Mouse (Mus musculus) brain, embryonic 14.5 days (tissue): ENCODE results near the gene Gm45837.

Experiments
- CTCF ChIP-seq: fragments of 200-500 bp; IDR thresholded peaks from 2 replicates; pipeline ENCODE4 v1.5.1; 2012; ENCODE audit warnings: inconsistent platforms, mild to moderate bottlenecking, moderate library complexity, borderline replicate concordance; ENCODE audit not compliant: insufficient read depth, insufficient read length; ENCODE audit errors: extremely low read depth
- POLR2A ChIP-seq: fragments of 200-500 bp; IDR thresholded peaks from 2 replicates; pipeline ENCODE4 v1.6.1; 2012; ENCODE audit warnings: mild to moderate bottlenecking, inconsistent platforms, borderline replicate concordance; ENCODE audit not compliant: poor library complexity, insufficient read depth, insufficient read length, severe bottlenecking; ENCODE audit errors: extremely low read depth

DNA sequence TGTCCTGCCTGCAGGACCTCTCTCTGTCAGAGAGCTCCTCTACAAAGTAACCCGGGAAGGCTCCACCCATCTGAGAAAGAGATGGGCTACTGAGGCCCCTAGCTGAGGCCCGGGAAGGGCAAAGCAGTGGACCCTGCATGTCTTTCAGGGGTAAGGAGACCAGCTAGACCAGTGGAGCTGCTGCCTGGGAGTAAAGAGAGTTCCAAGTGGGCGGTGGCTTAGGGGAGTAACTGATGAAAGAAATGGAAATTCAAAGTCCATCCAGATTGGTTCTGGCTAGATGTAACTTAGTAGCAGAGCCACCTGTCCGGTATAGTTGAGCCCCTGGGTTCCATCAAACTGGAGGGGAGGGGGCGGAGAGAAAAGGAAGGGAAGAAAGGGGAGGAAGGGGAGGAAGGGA, 123.7 kb downstream of the Gm45837 start:
- TF ChIP-seq CTCF, result no peak
- no peak for TF ChIP-seq POLR2A
